Mouse (Mus musculus) forebrain, embryonic 16.5 days (tissue): ENCODE measurements around the gene Ankle1. TPM values are rescaled to one million over a fixed set of nuclear protein-coding genes. Genes with fewer than 3 reads are reported as not detected.
"Not testable (repeated sequence)": the region's sequence is repeated elsewhere in the genome, so short reads cannot be mapped to it uniquely, and the experiment has no call there.

Source experiments
- ATAC-seq: fragments of 200-750 bp; cut with Nextera tagmentation; 2 replicates; pipeline ENCODE4 v1.8.0; 2017; ENCODE audit warnings: mild to moderate bottlenecking, moderate library complexity
- H3K27ac ChIP-seq: fragments of 300-500 bp; sonication (generic); 2 replicates; pipeline ENCODE4 v1.5.1; 2014; ENCODE audit warnings: low read length, control low read depth
- H3K27me3 ChIP-seq: fragments of 300-500 bp; sonication (generic); replicated peaks from 2 replicates; pipeline ENCODE4 v1.6.1; 2014; ENCODE audit warnings: low read length; ENCODE audit not compliant: control insufficient read depth, insufficient read depth
- H3K36me3 ChIP-seq: fragments of 300-500 bp; sonication (generic); 2 replicates; pipeline ENCODE4 v1.6.1; 2014; ENCODE audit not compliant: control insufficient read depth, insufficient read depth
- H3K4me1 ChIP-seq: fragments of 300-500 bp; sonication (generic); replicated peaks from 2 replicates; pipeline ENCODE4 v1.6.1; 2014; ENCODE audit warnings: low read length; ENCODE audit not compliant: control insufficient read depth, insufficient read depth
- H3K4me2 ChIP-seq: fragments of 300-500 bp; sonication (generic); 2 replicates; pipeline ENCODE4 v1.6.1; 2014; ENCODE audit warnings: mild to moderate bottlenecking, low read length, control low read depth
- H3K4me3 ChIP-seq: fragments of 300-500 bp; sonication (generic); replicated peaks from 2 replicates; pipeline ENCODE4 v1.5.1; 2014; ENCODE audit warnings: mild to moderate bottlenecking, low read length, control low read depth
- H3K9ac ChIP-seq: fragments of 300-500 bp; sonication (generic); replicated peaks from 2 replicates; pipeline ENCODE4 v1.6.1; 2014; ENCODE audit warnings: low read depth, low read length, control low read depth
- H3K9me3 ChIP-seq: fragments of 300-500 bp; sonication (generic); 2 replicates; pipeline ENCODE4 v1.6.1; 2016; ENCODE audit warnings: low read length; ENCODE audit not compliant: control insufficient read depth
- WGBS: fragments of 180-500 bp; shearing (Covaris S2); extraction: QIAGEN DNeasy Blood & Tissue Kit; methylation state at CpG from one replicate; pipeline ENCODE4 v1.1.7; 2014; 5-methylcytosine and 5-hydroxymethylcytosine counted together
- polyA plus RNA-seq: library from polyadenylated mRNA; unstranded; fragments of >200 nt; fragmentation: Nextera tagmentation; extraction: Ambion mirVana; gene quantifications from 2 replicates; pipeline ENCODE4 v1.2.1, GENCODE M21; 2015

Gene Ankle1
- polyA plus RNA-seq, 1 experiment from 2014 or later = 18.9 TPM

DNA sequence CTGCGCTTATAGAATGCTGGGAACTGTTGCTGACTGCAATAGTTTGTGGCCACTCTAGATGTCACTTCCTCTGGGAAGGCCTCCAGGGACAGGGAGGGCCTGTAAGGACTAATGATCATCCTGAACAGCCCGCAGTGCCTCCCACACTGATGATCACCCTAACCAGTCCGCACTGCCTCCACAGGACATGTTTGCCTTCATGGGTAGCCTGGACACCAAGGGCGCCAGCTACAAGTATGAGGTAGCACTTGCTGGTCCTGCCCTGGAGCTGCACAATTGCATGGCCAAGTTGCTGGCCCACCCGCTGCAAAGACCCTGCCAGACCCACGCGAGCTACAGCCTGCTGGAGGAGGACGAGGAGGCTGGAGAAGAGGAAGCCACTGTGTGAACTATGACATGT is 1.8 kb upstream of the Ankle1 start:
- Histone ChIP-seq H3K9me3 (no peaks in the 10 kb centered on the region), H3K27me3 (no peaks in the 10 kb centered on the region), H3K9ac (no peak overlapping the region), H3K4me3 (no peak overlapping the region), H3K4me2 (no peak overlapping the region), H3K36me3 (no peaks in the 10 kb centered on the region), H3K27ac (no peak overlapping the region), H3K4me1 (peaks cover 14% of the 10 kb centered on the region)
- WGBS = 87% methylated on average over 8 of the region's 8 CpGs
- ATAC-seq = no peak

DNA sequence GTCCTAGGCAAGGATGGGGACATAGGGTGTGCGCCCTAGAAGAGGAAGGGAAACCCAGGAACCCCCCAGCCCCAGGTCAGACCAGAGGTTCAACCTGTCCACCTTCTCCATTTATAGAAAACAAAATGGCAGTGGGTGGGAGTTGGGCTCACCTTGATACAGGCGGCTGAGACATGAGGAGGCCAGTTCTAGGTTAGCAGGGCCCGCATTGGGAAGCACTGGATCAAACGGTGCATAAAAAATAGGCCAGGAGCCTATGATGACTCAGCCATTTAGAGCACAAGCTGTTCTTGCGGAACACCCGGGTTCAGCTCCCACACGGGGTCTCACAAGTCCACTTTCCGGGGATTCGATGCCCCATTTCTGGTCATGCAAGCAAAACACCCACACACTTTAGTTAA is 859 bp upstream of the Ankle1 start:
- no peak overlapping the region for H3K27ac ChIP-seq
- H3K4me2 ChIP-seq = no peak overlapping the region

DNA sequence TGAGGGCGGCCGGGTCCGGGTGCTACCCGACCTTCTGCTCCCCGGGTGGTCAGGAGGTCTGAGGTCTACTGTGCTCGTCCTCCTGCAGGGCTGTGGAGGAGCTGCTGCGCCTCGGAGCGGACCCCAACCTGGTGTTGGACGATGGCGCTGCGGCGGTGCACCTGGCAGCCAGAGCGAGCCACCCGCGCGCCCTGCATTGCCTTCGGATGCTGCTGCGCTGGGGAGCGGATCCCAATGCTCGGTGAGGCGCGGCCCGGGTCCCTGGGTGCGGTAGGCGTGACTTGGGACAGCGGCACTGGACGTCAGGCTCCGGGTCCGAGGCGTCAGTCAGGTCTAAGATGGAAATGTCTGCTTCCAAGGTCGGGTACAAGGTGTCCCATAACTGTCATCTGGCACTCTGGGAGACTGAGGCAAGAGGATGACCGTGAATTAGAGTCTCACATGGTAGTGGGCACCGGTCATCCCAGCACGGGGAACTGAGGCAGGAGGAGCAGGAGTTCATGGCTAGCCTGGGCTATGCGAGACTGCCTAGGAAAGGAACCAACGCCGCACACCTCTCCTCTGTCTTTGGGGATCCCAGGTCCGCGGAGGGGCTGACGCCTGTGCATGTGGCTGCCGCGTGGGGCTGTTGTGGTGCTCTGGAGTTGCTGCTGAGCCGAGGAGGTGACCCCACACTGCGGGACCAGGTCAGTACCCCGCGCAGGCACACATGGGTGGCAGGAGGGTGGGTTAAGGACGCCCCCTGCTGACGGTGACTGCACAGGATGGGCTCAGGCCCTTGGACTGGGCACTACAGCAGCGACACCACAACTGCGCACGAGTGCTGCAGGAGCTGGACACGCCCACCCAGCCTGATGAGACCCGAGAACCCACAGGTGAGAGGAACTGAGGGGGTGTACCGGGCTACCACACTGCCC is 547 bp downstream of the Ankle1 start:
- WGBS = under 1% methylated on average over 55 of the region's 55 CpGs
- Histone ChIP-seq H3K4me2 (peak overlapping the region; percentile 90), H3K4me1 (peaks cover 14% of the 10 kb centered on the region), H3K9me3 (no peaks in the 10 kb centered on the region), H3K27ac (no peak overlapping the region), H3K27me3 (no peaks in the 10 kb centered on the region), H3K36me3 (no peaks in the 10 kb centered on the region), H3K9ac (peak overlapping the region; percentile 52), H3K4me3 (peak overlapping the region; percentile 52)
- ATAC-seq = peak; percentile 72

More for the DNA sequence above, 859 bp upstream of the Ankle1 start:
- no peak overlapping the region for H3K4me3 ChIP-seq
- H3K36me3 ChIP-seq = no peaks in the 10 kb centered on the region
- H3K27me3 ChIP-seq = no peaks in the 10 kb centered on the region
- WGBS = 83% methylated on average over 9 of the region's 9 CpGs
- no peak for ATAC-seq
- H3K9ac ChIP-seq = no peak overlapping the region
- H3K4me1 ChIP-seq = peaks cover 14% of the 10 kb centered on the region
- H3K9me3 ChIP-seq = no peaks in the 10 kb centered on the region

DNA sequence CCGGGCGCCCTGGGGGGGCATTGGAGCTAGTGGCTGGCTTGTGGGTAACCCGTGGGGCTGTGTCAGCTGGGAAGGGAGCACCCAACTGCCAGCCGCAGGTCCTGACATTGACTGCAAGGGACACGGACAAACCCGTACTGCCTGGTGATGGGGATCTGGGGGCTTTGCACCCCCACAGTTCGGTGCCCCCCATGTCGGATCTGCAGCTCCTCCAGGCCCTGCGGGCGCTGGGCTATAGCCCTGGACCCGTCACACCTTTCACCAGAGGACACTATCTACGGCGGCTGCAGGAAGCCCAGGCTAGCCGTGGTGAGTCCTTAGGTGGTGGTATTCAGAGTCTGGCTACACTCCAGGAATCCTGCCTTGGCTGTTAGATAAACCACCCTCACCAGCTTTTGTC is 1.6 kb downstream of the Ankle1 start:
- H3K9ac ChIP-seq = no peak overlapping the region
- no peak for ATAC-seq
- H3K4me3 ChIP-seq = no peak overlapping the region
- no peaks in the 10 kb centered on the region for H3K9me3 ChIP-seq
- no peak overlapping the region for H3K4me2 ChIP-seq
- H3K4me1 ChIP-seq = peaks cover 14% of the 10 kb centered on the region
- no peaks in the 10 kb centered on the region for H3K27me3 ChIP-seq
- H3K36me3 ChIP-seq = no peaks in the 10 kb centered on the region
- no peak overlapping the region for H3K27ac ChIP-seq
- WGBS = 88% methylated on average over 14 of the region's 14 CpGs

DNA sequence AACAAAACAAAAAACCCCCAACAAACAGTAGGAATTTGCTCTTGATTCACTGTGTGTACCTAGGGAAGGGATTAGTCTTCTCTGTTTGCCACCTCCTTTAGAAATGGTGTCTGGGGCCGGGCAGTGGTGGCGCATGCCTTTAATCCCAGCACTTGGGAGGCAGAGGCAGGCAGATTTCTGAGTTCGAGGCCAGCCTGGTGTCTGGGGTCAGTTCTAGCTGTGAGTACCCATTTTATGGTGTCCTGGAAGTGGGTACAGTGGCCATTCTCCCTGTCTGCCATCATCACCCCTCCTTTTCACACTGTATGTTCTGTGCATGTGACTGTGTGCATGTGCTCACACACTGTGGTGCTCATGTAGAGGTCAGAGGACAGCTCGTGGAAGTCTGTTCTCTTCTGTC is 2.4 kb downstream of the Ankle1 start:
- Histone ChIP-seq H3K27ac (no peak overlapping the region), H3K9ac (no peak overlapping the region), H3K36me3 (no peaks in the 10 kb centered on the region), H3K27me3 (no peaks in the 10 kb centered on the region), H3K4me1 (peaks cover 14% of the 10 kb centered on the region), H3K9me3 (no peaks in the 10 kb centered on the region), H3K4me3 (no peak overlapping the region), H3K4me2 (no peak overlapping the region)
- ATAC-seq = no peak
- WGBS = 96% methylated on average over 4 of the region's 4 CpGs

DNA sequence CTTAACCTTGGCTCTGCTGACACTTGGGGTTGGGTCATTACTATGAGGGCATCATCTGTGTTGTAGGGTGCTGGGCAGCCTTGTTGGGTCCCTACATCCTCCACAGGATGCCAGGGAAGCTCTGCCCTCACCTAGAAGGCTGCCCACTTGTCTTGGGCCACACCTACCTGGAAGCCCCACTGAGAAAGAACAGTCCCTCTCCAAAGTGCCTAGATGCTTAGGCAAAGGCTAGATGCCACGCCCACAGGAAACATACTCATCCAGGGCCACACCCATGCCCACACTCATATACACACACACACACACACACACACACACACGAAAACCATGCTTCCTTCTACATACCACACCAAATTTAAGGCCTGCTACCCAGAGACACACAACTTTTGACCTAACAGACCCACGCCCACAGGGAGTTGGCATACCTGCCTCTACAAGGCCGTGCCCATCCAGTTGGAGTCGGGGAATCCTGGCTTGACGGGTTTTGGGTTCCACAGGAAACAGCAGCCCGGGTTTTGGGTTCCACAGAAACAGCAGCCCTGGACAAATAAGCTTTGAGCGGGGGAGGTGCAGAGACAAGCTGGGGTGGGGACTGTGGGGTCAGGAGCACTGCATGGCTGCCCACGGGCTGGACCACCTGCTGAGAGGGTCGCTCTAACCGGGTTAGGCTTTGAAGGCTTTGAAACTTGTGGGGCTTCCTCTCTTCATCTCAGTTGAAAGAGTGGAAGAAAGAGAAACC is 5.9 kb downstream of the Ankle1 start:
- H3K27ac ChIP-seq = no peak overlapping the region
- ATAC-seq = no peak
- no peaks in the 10 kb centered on the region for H3K9me3 ChIP-seq
- no peak overlapping the region for H3K4me2 ChIP-seq
- no peak overlapping the region for H3K4me3 ChIP-seq
- no peak overlapping the region for H3K9ac ChIP-seq
- H3K4me1 ChIP-seq = peaks cover 5% of the 10 kb centered on the region
- H3K36me3 ChIP-seq = no peaks in the 10 kb centered on the region
- WGBS = 52% methylated on average over 11 of the region's 11 CpGs
- no peaks in the 10 kb centered on the region for H3K27me3 ChIP-seq

DNA sequence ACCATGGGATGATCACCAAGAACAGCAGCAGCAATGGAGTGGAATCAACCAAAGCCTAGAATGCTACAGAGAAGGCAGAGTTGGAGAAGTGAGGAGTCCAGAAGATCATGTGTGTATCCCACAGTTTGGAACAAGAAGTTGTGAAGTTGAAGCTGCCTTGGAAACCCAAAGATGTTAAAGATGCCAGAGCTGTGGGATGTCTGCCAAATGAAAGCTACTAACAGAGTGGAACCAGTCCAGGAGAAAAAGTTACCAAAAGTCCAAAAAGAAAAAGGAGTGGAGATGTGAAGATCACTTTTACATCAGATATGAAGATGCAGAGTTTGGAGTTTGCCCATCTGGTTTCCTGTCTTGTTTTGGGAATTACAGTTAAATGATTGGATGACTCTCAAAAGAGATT is 16.3 kb downstream of the Ankle1 start:
- H3K4me3 ChIP-seq = no peak overlapping the region
- ATAC-seq = no peak
- H3K36me3 ChIP-seq = no peaks in the 10 kb centered on the region
- no peak overlapping the region for H3K9ac ChIP-seq
- no peak overlapping the region for H3K27ac ChIP-seq
- H3K4me2 ChIP-seq = no peak overlapping the region
- peaks cover 3% of the 10 kb centered on the region; the same call in 1 of the 2 replicates for H3K27me3 ChIP-seq
- no peaks in the 10 kb centered on the region for H3K4me1 ChIP-seq
- H3K9me3 ChIP-seq = no peaks in the 10 kb centered on the region

DNA sequence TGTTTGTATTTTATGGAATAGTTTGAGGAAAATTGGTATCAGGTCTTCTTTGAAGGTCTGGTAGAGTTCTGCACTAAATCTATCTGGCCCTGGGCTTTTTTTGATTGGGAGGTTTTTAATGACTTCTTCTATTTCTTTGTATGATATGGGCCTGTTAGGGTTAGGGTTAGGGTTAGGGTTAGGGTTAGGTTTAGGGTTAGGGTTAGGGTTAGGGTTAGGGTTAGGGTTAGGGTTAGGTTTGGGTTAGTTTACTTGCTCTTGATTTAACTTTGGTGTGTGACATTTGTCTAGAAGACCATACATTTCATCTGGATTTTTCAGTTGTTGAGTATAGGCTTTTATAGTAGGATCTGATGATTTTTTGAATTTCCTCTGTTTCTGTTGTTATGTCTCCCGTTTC is 27.1 kb downstream of the Ankle1 start:
- not testable (repeated sequence) for ATAC-seq, H3K27ac ChIP-seq
- 79% methylated on average over 1 of the region's 1 CpGs for WGBS

DNA sequence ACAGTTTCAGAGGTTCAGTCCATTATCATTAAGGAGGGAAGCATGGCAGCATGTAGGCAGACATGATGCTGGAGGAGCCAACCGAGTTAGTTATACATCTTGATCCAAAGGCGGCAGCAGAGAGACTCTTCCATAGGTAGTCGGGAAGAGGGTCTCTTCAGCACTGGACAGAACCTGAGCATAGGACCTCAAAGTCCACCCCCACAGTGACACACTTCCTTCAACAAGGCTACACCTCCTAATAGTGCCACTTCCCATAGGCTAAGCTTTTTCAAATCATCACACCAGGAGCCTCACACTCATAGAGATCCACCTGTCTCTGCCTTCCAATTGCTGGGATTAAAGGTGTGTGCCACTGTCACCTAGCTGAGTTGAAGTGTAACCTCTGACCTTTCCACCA is 31.2 kb downstream of the Ankle1 start:
- H3K9me3 ChIP-seq = no peaks in the 10 kb centered on the region
- H3K4me1 ChIP-seq = no peaks in the 10 kb centered on the region
- H3K27me3 ChIP-seq = no peaks in the 10 kb centered on the region; the same call in 1 of the 2 replicates
- no peak overlapping the region for H3K4me3 ChIP-seq
- ATAC-seq = no peak
- H3K9ac ChIP-seq = no peak overlapping the region
- H3K4me2 ChIP-seq = no peak overlapping the region
- no peak overlapping the region for H3K27ac ChIP-seq
- H3K36me3 ChIP-seq = no peaks in the 10 kb centered on the region
- 63% methylated on average over 3 of the region's 3 CpGs for WGBS

More for the DNA sequence above, 27.1 kb downstream of the Ankle1 start:
- not testable (repeated sequence) for H3K4me1 ChIP-seq, H3K4me3 ChIP-seq, H3K27me3 ChIP-seq, H3K9ac ChIP-seq, H3K36me3 ChIP-seq, H3K9me3 ChIP-seq, H3K4me2 ChIP-seq
